Mouse (Mus musculus): ENCODE measurements around the gene Rnf26.

GRCm38 (mm10) chr9:44065177-44065576 is 48.1 kb downstream of the Rnf26 start:
- TF ChIP-seq TAL1 (IDR thresholded peaks at IDR 0.05; ENCODE audit: low read length) (no peak), GATA1 (IDR thresholded peaks at IDR 0.05; ENCODE audit: low read length) (no peak)
